Mouse (Mus musculus) erythroblast, embryonic 14.5 days (primary cell): Measurements from ENCODE around the gene Ccdc138. TPM values are rescaled to one million over a fixed set of nuclear protein-coding genes. Genes with fewer than 3 reads are reported as not detected.

Experiments
- H3K27me3 ChIP-seq: 2 replicates; pipeline ENCODE4 v1.6.1; 2012; ENCODE audit warnings: inconsistent platforms; ENCODE audit not compliant: control insufficient read depth
- H3K36me3 ChIP-seq: 2 replicates; pipeline ENCODE4 v1.6.1; 2012; ENCODE audit warnings: mild to moderate bottlenecking, inconsistent platforms; ENCODE audit not compliant: control insufficient read depth
- H3K4me1 ChIP-seq: 2 replicates; pipeline ENCODE4 v1.6.1; 2012; ENCODE audit warnings: inconsistent platforms; ENCODE audit not compliant: control insufficient read depth
- H3K4me3 ChIP-seq: replicated peaks from 2 replicates; pipeline ENCODE3; 2012; ENCODE audit warnings: moderate library complexity, mild to moderate bottlenecking, inconsistent platforms
- H3K9me3 ChIP-seq: 2 replicates; pipeline ENCODE4 v1.6.1; 2012; ENCODE audit warnings: low read length, inconsistent platforms, mixed read lengths; ENCODE audit not compliant: control insufficient read depth
- GATA1 ChIP-seq: IDR thresholded peaks from 2 replicates; pipeline ENCODE4 v1.6.1; 2012; ENCODE audit warnings: low read length, inconsistent platforms, mixed read lengths
- TAL1 ChIP-seq: IDR thresholded peaks from 3 replicates; pipeline ENCODE4 v1.6.1; 2012; ENCODE audit warnings: low read length, inconsistent platforms, mixed read lengths
- polyA plus RNA-seq: library from polyadenylated mRNA; stranded (reverse); fragments of >175 nt; gene quantifications from 2 replicates; pipeline ENCODE4 v1.2.3, GENCODE M21; 2012

Gene Ccdc138
- polyA plus RNA-seq, 1 experiment: 0.20 TPM

GRCm38 (mm10) chr10:58619266-58619665 lies 121.5 kb downstream of the Ccdc138 start:
- no peaks in the 10 kb centered on the region for H3K27me3 ChIP-seq
- H3K4me3 ChIP-seq: no peak overlapping the region
- H3K4me1 ChIP-seq: no peaks in the 10 kb centered on the region
- H3K36me3 ChIP-seq: no peaks in the 10 kb centered on the region
- no peak for TF ChIP-seq TAL1
- no peaks in the 10 kb centered on the region for H3K9me3 ChIP-seq

- no peaks in the 10 kb centered on the region for H3K4me1 ChIP-seq
These were observed 127.3 kb downstream of the Ccdc138 start for GRCm38 (mm10) chr10:58624848-58625711.

More at GRCm38 (mm10) chr10:58624848-58625711, 127.3 kb downstream of the Ccdc138 start:
- Histone ChIP-seq H3K9me3 (no peaks in the 10 kb centered on the region), H3K36me3 (no peaks in the 10 kb centered on the region), H3K4me3 (no peak overlapping the region), H3K27me3 (no peaks in the 10 kb centered on the region)
- TF ChIP-seq TAL1 (no peak), GATA1 (no peak)

Other genes with a start within 250 kb of the Ccdc138 start
- gene Gcc2, start 242.5 kb upstream of the Ccdc138 start, polyA plus RNA-seq: 0.08 and 0.17 TPM in 2 replicates
- 0.20 and 0.43 TPM in 2 replicates for gene Lims1, start 174.5 kb upstream of the Ccdc138 start, polyA plus RNA-seq
- gene Ranbp2, start 51.0 kb upstream of the Ccdc138 start, polyA plus RNA-seq: 0.23 and 0.29 TPM in 2 replicates
- gene Edar, start 177.7 kb downstream of the Ccdc138 start, polyA plus RNA-seq: not detected in 2 replicates
- gene Gm17542, start 220.3 kb downstream of the Ccdc138 start, polyA plus RNA-seq: not detected in 2 replicates